Mouse (Mus musculus) CD8-positive naive resting alpha-beta T cell, adult 57 days (primary cell): ENCODE data around the gene Rbm28. TPM values are rescaled to one million over a fixed set of nuclear protein-coding genes. Genes with fewer than 3 reads are reported as not detected.

Experiments
- total RNA-seq: library from RNA; stranded (reverse); gene quantifications from one replicate; pipeline ENCODE4 v1.2.4, GENCODE M21; 2023

The Rbm28 gene
- 68.5 TPM for total RNA-seq

GRCm38 (mm10) chr6:29164314-29165244 is at the start of gene Rbm28:
Gene Rbm28, minus strand, starts transcription at chr6:29165006.

GRCm38 (mm10) chr6:29178888-29179658 is 14.3 kb upstream of the Rbm28 start, which contains the start of gene Prrt4:
Gene Prrt4, minus strand, starts transcription at chr6:29179584.

Other genes with a start within 250 kb of the Rbm28 start
- gene Lep, start 104.8 kb downstream of the Rbm28 start, total RNA-seq: not detected
- 0.28 TPM for gene Prrt4, start 14.6 kb upstream of the Rbm28 start, total RNA-seq
- gene Impdh1, start 51.4 kb upstream of the Rbm28 start, total RNA-seq: 138 TPM
- 17.2 TPM for gene Hilpda, start 107.5 kb upstream of the Rbm28 start, total RNA-seq
- 0.98 TPM for gene Fam71f2, start 114.6 kb upstream of the Rbm28 start, total RNA-seq
- gene Fam71f1, start 154.1 kb upstream of the Rbm28 start, total RNA-seq: not detected
- gene Calu, start 183.1 kb upstream of the Rbm28 start, total RNA-seq: 54.5 TPM
- gene Opn1sw, start 223.5 kb upstream of the Rbm28 start, total RNA-seq: not detected
- not detected for gene Ccdc136, start 231.3 kb upstream of the Rbm28 start, total RNA-seq